Mouse (Mus musculus): ENCODE measurements around the gene Palm3.

GRCm38 (mm10) chr8:83972150-83973120, 48.8 kb upstream of the Palm3 start, which contains the start of gene Prkaca:
- TF ChIP-seq CTCF (conservative IDR thresholded peaks at IDR 0.05; ENCODE audit: insufficient read depth, insufficient read length, low read depth, low read length) (no peak), POLR2A (IDR thresholded peaks at IDR 0.05; ENCODE audit: low read depth, low read length) (peak; percentile 20)

Data from kidney, adult 2 months (tissue).